Mouse (Mus musculus) 3134 (cell line): ENCODE results near the gene Mapk8.
"Not testable (repeated sequence)": the region's sequence is repeated elsewhere in the genome, so short reads cannot be mapped to it uniquely, and the experiment has no call there.

ENCODE experiments used
- DNase-seq: peaks from one replicate; pipeline ENCODE4 v3.0.0-alpha.2; 2011; ENCODE audit warnings: low spot score; ENCODE audit not compliant: insufficient read length; ENCODE audit errors: extremely low read depth

The Mapk8 gene

GRCm38 (mm10) chr14:33447027-33447569, at the start of gene Mapk8:
Gene Mapk8 (minus strand): TSS chr14:33447158.
- peak; percentile 92 for DNase-seq

- DNase-seq, result no peak
These were observed 48.3 kb upstream of the Mapk8 start for GRCm38 (mm10) chr14:33495226-33495625.

GRCm38 (mm10) chr14:33487805-33488550, 41.0 kb upstream of the Mapk8 start:
- no peak for DNase-seq

- DNase-seq, result no peak
These were observed 35.0 kb upstream of the Mapk8 start for GRCm38 (mm10) chr14:33481991-33482390.

GRCm38 (mm10) chr14:33476094-33476760, 29.3 kb upstream of the Mapk8 start:
- DNase-seq, result no peak

GRCm38 (mm10) chr14:33474461-33474860, 27.5 kb upstream of the Mapk8 start:
- DNase-seq, result no peak

- DNase-seq, result no peak
These were observed 24.4 kb upstream of the Mapk8 start, which contains the start of gene Frmpd2 for GRCm38 (mm10) chr14:33471331-33471730. Gene Frmpd2 (plus strand): TSS chr14:33471696.

GRCm38 (mm10) chr14:33467766-33468165, 20.8 kb upstream of the Mapk8 start:
- DNase-seq, result no peak

GRCm38 (mm10) chr14:33463658-33464057, 16.7 kb upstream of the Mapk8 start:
- no peak for DNase-seq

GRCm38 (mm10) chr14:33450331-33450730, 3.4 kb upstream of the Mapk8 start:
- DNase-seq, result no peak

GRCm38 (mm10) chr14:33449296-33449840, 2.4 kb upstream of the Mapk8 start:
- DNase-seq, result no peak

GRCm38 (mm10) chr14:33448276-33448675, 1.3 kb upstream of the Mapk8 start:
- no peak for DNase-seq

- peak; percentile 66 for DNase-seq
These were observed 366 bp downstream of the Mapk8 start for GRCm38 (mm10) chr14:33446561-33447023.

GRCm38 (mm10) chr14:33445962-33446361, 996 bp downstream of the Mapk8 start:
- no peak for DNase-seq

- DNase-seq, result no peak
These were observed 3.2 kb downstream of the Mapk8 start for GRCm38 (mm10) chr14:33443780-33444179.

GRCm38 (mm10) chr14:33432485-33432884, 14.5 kb downstream of the Mapk8 start:
- DNase-seq, result not testable (repeated sequence)

- no peak for DNase-seq
These were observed 22.8 kb downstream of the Mapk8 start for GRCm38 (mm10) chr14:33424124-33424523.

- DNase-seq, result no peak
These were observed 24.0 kb downstream of the Mapk8 start for GRCm38 (mm10) chr14:33423003-33423402.

- DNase-seq, result no peak
These were observed 28.5 kb downstream of the Mapk8 start for GRCm38 (mm10) chr14:33418311-33418909.

- DNase-seq, result no peak
These were observed 31.2 kb downstream of the Mapk8 start for GRCm38 (mm10) chr14:33415746-33416145.

- no peak for DNase-seq
These were observed 44.6 kb downstream of the Mapk8 start for GRCm38 (mm10) chr14:33402331-33402730.
